Mouse (Mus musculus): ENCODE data around the gene Ctsz.

Gene Ctsz

DNA sequence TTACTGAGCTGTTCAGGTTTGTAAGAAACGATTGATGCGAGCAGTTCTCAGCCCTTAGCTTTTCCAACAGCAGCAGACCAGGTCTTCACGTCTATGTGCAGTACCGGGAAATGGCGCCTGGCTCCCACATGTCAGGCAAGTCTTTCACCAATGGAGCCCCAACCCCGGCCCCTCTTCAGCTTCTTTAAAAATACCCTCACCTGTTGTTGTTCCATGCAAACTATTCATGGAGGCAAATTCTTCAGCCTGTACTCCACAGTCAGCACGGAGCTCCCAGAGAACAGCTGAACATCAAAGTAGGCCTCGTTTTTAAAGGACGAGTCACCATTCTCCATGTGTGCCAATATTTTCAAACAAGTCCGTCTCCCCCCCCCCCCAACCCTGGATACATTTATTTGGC lies 42.2 kb downstream of the Ctsz start:
- DNase-seq (ENCODE audit: extremely low spot score, low read depth, low spot score): no peak

DNA sequence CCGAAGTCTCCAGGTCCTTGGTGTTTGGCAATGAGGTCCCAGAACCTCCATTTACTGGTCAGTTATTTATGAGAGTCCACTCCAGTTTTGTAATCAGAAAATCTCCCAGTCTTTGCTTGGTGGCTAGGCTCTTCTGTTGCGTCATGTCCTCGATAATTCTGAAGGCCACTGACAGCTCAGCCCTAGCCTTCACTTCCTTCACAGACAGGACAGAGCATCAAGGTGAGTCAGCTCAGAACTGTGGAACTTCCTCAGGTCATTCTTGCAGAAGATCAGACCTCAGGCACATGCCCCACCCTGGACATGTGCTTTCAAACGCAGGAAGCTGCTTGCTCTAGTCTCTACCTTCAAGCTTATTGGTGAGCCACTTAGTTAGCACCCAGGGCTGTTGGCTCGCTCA lies 45.5 kb downstream of the Ctsz start:
- DNase-seq (ENCODE audit: extremely low spot score, low read depth, low spot score): no peak

DNA sequence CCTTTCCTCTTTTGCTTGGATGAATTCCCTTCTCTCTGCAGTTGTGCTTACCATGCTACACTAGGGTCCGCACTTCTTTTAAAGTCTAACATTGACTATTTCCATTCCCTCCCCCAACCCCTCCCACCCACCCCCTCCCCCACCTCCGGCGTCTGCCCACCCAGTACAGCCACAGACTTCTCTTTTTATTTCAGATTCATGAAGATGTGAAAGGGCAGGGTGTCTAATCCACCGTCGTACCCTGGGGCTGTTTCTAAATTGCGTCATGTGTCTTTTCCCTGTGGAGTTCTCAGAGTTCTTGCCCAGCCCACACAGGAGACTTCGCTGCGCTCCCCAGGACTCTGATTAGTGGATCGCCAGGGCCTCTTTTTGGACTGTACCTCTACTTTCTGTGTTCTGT lies 46.3 kb downstream of the Ctsz start:
- no peak for DNase-seq (ENCODE audit: extremely low spot score, low read depth, low spot score)

DNA sequence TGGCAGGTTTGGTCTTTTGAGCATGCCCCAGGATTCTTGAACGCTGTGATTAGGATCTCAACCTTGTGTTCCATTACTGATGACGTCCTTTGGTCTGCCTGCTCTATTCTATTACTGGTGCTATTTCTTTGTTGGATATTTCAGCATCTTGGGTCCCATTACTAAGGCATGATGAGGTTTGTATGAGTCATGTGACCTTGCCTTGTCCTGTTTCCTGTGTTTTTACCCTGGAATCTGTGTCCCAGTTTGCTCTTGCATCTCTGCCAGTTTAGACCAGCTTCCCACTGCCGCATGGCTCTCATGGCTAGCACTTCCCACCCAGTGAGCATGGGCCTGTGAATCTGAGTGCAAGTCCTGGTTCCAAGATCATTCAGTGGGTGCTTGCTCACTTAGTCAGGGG lies 46.9 kb downstream of the Ctsz start:
- no peak for DNase-seq (ENCODE audit: extremely low spot score, low read depth, low spot score)

DNA sequence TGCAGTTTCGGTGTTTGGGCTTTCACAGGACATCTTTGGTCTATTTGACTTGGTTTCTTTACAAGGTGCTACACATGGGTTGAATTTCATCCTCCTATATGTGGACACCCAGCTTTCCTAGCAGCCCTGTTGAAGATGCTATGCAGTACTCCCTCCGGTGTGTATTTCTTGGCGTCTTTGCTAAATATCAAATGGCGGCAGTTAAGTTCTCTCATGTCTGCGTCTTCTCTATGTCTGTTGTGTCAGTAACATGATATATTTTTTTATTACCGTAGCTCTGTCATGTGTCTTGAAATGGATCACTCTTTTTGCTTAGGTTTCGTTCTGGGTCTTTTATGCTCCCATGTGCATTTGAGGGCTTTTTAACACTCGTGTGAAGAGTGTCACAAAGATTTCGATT lies 57.8 kb downstream of the Ctsz start:
- no peak for DNase-seq (ENCODE audit: extremely low spot score, low read depth, low spot score)
